Mouse (Mus musculus) myocyte (in vitro differentiated cells): ENCODE data around the gene Gfy. TPM values are rescaled to one million over a fixed set of nuclear protein-coding genes. Genes with fewer than 3 reads are reported as not detected.

Source experiments
- H3K27me3 ChIP-seq: one replicate; pipeline ENCODE4 v1.6.1; 2011; ENCODE audit not compliant: control insufficient read depth, insufficient read depth, insufficient read length
- H3K36me3 ChIP-seq: one replicate; pipeline ENCODE4 v1.6.1; 2011; ENCODE audit not compliant: control insufficient read depth, insufficient read depth
- H3K4me2 ChIP-seq: one replicate; pipeline ENCODE4 v1.6.1; 2011; ENCODE audit warnings: low read depth, control low read depth
- H3K4me3 ChIP-seq: one replicate; pipeline ENCODE4 v1.5.1; 2011; ENCODE audit warnings: mild to moderate bottlenecking, control low read depth, moderate library complexity
- H3K79me2 ChIP-seq: one replicate; pipeline ENCODE4 v1.6.1; 2011; ENCODE audit not compliant: control insufficient read depth, insufficient read depth
- H3ac ChIP-seq: one replicate; pipeline ENCODE4 v1.6.1; 2011; ENCODE audit not compliant: control insufficient read depth, insufficient read length
- CEBPB ChIP-seq: IDR thresholded peaks from 2 replicates; pipeline ENCODE4 v1.6.1; 2011; ENCODE audit warnings: mild to moderate bottlenecking, moderate library complexity; ENCODE audit not compliant: poor library complexity, insufficient read depth, severe bottlenecking
- E2F4 ChIP-seq: IDR thresholded peaks from one replicate; pipeline ENCODE4 v1.6.1; 2011; ENCODE audit warnings: mild to moderate bottlenecking, control low read depth, moderate library complexity; ENCODE audit not compliant: insufficient read depth
- MAX ChIP-seq: IDR thresholded peaks from one replicate; pipeline ENCODE4 v1.6.1; 2011; ENCODE audit warnings: low read depth, mild to moderate bottlenecking, control low read depth
- MYOD1 ChIP-seq, 3 experiments: IDR thresholded peaks; one replicate each; pipeline ENCODE4 v1.6.1; 2011; ENCODE audit warnings: control low read depth in 2 of 3, low read depth in 2 of 3, mild to moderate bottlenecking in 2 of 3, moderate library complexity in 1 of 3; ENCODE audit not compliant: insufficient read length in 2 of 3, control insufficient read depth in 1 of 3
- MYOG ChIP-seq, 3 experiments: IDR thresholded peaks; one replicate each; pipeline ENCODE4 v1.6.1; 2011; ENCODE audit warnings: control low read depth in 2 of 3, low read depth in 2 of 3, mild to moderate bottlenecking in 2 of 3; ENCODE audit not compliant: insufficient read length in 2 of 3, control insufficient read depth in 1 of 3, insufficient read depth in 1 of 3
- POLR2A ChIP-seq: IDR thresholded peaks from one replicate; pipeline ENCODE4 v1.6.1; 2011; ENCODE audit warnings: low read depth, mild to moderate bottlenecking, control low read depth, moderate library complexity; ENCODE audit not compliant: insufficient read length
- POLR2AphosphoS2 ChIP-seq: IDR thresholded peaks from one replicate; pipeline ENCODE4 v1.6.1; 2011; ENCODE audit warnings: low read depth, control low read depth; ENCODE audit not compliant: insufficient read length
- REST ChIP-seq: IDR thresholded peaks from one replicate; pipeline ENCODE4 v1.6.1; 2011; ENCODE audit warnings: mild to moderate bottlenecking, control low read depth, moderate library complexity; ENCODE audit not compliant: insufficient read depth, insufficient read length
- SRF ChIP-seq: IDR thresholded peaks from one replicate; pipeline ENCODE4 v1.6.1; 2011; ENCODE audit warnings: low read depth; ENCODE audit not compliant: control insufficient read depth, insufficient read length
- TCF12 ChIP-seq: IDR thresholded peaks from one replicate; pipeline ENCODE4 v1.6.1; 2011; ENCODE audit warnings: mild to moderate bottlenecking, control low read depth; ENCODE audit not compliant: poor library complexity, insufficient read depth, severe bottlenecking
- TCF3 ChIP-seq: IDR thresholded peaks from one replicate; pipeline ENCODE4 v1.6.1; 2011; ENCODE audit warnings: low read depth, control low read depth; ENCODE audit not compliant: insufficient read length
- USF1 ChIP-seq: IDR thresholded peaks from one replicate; pipeline ENCODE4 v1.6.1; 2011; ENCODE audit warnings: low read depth, mild to moderate bottlenecking, control low read depth, moderate library complexity
- polyA plus RNA-seq: library from polyadenylated mRNA; unstranded; fragments of >200 nt; fragmentation: generic; extraction: Trizol; gene quantifications from one replicate; pipeline ENCODE4 v1.2.1, GENCODE M21; 2012; ENCODE audit warnings: missing spikeins

The Gfy gene
- polyA plus RNA-seq, 1 experiment = 0.04 TPM

DNA sequence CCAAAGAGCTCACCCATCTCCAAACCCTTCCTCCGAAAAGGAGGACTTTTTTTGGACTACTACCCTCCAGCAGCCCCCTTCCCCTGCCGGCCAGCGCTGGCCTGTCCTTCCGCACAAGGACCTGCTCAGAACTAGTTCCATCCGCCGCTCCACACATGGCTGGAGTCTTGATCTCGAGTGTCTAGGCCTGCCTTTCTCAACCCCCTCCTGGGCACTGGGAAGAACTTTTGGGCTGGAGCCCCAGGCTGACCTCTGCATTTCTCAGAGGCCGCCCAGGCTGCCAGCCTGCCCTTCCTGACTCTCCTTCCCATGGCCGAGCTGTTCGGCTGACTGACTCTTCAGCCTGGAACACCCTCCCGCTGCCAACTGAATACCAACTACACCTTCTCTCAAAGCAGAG lies 3.2 kb upstream of the Gfy start:
- no peak overlapping the region for H3K4me3 ChIP-seq
- H3K36me3 ChIP-seq = no peaks in the 10 kb centered on the region
- peaks cover 87% of the 10 kb centered on the region for H3K27me3 ChIP-seq
- no peak for TF ChIP-seq POLR2AphosphoS2
- TF ChIP-seq CEBPB = no peak
- no peak for TF ChIP-seq MYOG (IDR thresholded peaks at IDR 0.05; ENCODE audit: control insufficient read depth in 1 of 3, insufficient read depth in 1 of 3, insufficient read length in 2 of 3, low read depth in 2 of 3)
- no peak for TF ChIP-seq SRF
- TF ChIP-seq MYOD1 (IDR thresholded peaks at IDR 0.05; ENCODE audit: control insufficient read depth in 1 of 3, insufficient read length in 2 of 3, low read depth in 2 of 3) = no peak
- TF ChIP-seq TCF3 = no peak
- TF ChIP-seq E2F4 = no peak
- TF ChIP-seq POLR2A = no peak
- TF ChIP-seq TCF12 = no peak
- TF ChIP-seq MAX = no peak
- no peak for TF ChIP-seq REST
- TF ChIP-seq USF1 = no peak
- H3K79me2 ChIP-seq = no peaks in the 10 kb centered on the region
- peak overlapping the region; percentile 65 for H3K4me2 ChIP-seq
- H3ac ChIP-seq = no peak overlapping the region

DNA sequence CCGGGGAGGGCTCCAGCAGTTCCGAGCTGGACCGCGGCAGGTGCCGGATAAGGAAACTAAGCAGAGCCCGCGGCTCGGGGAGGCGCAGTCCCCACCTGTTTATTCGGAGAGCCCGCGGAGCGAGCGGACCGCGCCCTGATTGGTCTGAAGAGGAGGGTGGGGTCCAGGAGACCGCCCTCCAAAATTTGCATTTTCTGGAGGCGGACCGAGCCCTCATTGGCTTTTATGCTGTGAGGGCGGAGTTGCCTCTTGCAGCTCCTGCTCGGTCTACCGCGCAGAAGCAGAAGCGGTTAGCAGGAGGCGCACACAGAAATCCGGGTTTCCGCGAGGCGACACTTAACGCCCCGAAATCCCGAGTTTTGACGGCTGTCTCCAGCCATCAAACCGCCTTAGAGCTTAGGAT lies 2.8 kb upstream of the Gfy start:
- Histone ChIP-seq H3K36me3 (no peaks in the 10 kb centered on the region), H3K27me3 (peaks cover 89% of the 10 kb centered on the region), H3K79me2 (no peaks in the 10 kb centered on the region), H3K4me3 (no peak overlapping the region), H3K4me2 (peak overlapping the region; percentile 65), H3ac (no peak overlapping the region)
- TF ChIP-seq MYOG (IDR thresholded peaks at IDR 0.05; ENCODE audit: control insufficient read depth in 1 of 3, insufficient read depth in 1 of 3, insufficient read length in 2 of 3, low read depth in 2 of 3) (peak in 1 of 3 experiments; percentile 15), POLR2A (peak; percentile 42), REST (no peak), E2F4 (peak; percentile 86)

DNA sequence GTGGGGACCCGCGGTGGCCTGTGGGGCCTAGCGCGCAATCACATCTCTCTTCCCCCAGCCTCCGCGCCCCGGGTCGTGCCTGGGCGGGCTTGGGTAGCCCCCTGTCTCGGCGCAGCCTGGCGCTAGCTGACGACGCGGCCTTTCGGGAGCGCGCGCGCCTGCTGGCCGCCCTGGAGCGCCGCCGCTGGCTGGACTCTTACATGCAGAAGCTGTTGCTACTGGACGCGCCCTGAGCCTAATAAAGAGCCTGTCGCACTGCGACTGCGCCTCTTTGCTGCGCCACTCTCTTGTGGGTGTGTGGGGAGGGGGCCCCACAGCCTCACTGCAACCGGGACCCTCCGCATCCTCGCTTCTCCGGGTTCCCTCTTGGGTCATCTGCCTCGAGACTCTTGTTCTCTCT lies 2.2 kb upstream of the Gfy start:
- Histone ChIP-seq H3K79me2 (no peaks in the 10 kb centered on the region), H3ac (no peak overlapping the region), H3K36me3 (no peaks in the 10 kb centered on the region), H3K27me3 (peaks cover 89% of the 10 kb centered on the region), H3K4me2 (no peak overlapping the region), H3K4me3 (no peak overlapping the region)
- TF ChIP-seq POLR2AphosphoS2 (no peak), TCF12 (no peak), MYOG (IDR thresholded peaks at IDR 0.05; ENCODE audit: control insufficient read depth in 1 of 3, insufficient read depth in 1 of 3, insufficient read length in 2 of 3, low read depth in 2 of 3) (no peak), USF1 (no peak), MYOD1 (IDR thresholded peaks at IDR 0.05; ENCODE audit: control insufficient read depth in 1 of 3, insufficient read length in 2 of 3, low read depth in 2 of 3) (no peak), E2F4 (no peak), POLR2A (no peak), MAX (no peak), CEBPB (no peak), SRF (no peak), TCF3 (no peak), REST (no peak)

DNA sequence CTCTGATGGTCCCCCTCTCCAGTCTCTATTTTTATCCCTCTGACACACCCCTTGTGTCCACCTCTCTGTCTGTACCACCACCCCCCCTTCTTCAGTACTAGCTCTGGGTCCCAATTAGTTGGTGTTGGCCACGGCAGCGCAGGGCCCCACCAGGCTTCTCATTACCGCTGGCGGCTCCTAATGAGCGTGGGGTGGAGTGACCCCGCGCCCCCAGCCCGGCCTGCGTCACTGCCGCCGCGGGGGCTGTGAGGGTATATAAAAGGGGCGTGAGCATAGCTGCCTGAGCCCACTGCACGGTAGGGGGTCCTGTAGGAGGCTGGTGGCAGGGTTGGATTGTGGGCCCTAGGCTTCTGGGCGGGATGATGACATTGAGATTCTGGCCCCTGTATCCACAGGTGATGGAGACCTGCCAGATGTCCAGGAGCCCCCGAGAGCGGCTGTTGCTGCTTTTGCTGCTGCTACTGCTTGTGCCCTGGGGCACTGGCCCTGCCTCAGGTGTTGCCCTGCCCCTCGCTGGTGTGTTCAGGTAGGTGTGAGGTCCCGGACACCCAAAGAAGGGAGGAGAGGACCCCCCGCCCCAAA lies 1.6 kb upstream of the Gfy start, which contains the start of gene Pth2:
Gene Pth2 (plus strand): TSS at position 100 of the 582 bp plus-strand sequence.
- Histone ChIP-seq H3K79me2 (no peaks in the 10 kb centered on the region), H3K27me3 (peaks cover 89% of the 10 kb centered on the region), H3K4me2 (no peak within 1 kb of the TSS), H3K4me3 (no peak within 1 kb of the TSS), H3ac (no peak within 1 kb of the TSS), H3K36me3 (no peaks in the 10 kb centered on the region)
- TF ChIP-seq USF1 = no peak
- TF ChIP-seq MYOG (IDR thresholded peaks at IDR 0.05; ENCODE audit: control insufficient read depth in 1 of 3, insufficient read depth in 1 of 3, insufficient read length in 2 of 3, low read depth in 2 of 3) = no peak
- TF ChIP-seq MYOD1 (IDR thresholded peaks at IDR 0.05; ENCODE audit: control insufficient read depth in 1 of 3, insufficient read length in 2 of 3, low read depth in 2 of 3) = no peak
- TF ChIP-seq SRF = no peak
- TF ChIP-seq TCF3 = no peak
- TF ChIP-seq POLR2A = no peak
- TF ChIP-seq POLR2AphosphoS2 = no peak
- no peak for TF ChIP-seq CEBPB
- TF ChIP-seq MAX = no peak

DNA sequence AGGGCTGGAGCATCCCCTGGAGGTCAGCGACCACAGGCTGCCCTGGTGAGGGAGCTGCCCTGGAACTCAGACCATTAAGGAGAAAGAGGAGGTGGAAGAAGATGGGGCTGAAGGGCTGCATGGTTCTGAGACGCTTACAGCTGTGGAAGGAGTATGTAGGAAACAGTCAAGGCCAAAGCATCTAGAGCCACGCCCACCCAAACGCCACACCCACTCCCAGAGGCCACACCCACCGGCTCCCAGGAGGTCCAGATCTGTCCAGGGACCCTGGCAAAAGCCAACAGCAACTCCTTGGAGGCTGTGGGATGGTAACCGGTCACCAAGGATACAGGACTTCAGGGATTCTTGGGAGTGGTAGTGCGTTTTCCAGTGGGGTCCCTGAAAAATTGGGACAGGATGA lies 819 bp downstream of the Gfy start:
- TF ChIP-seq REST (no peak), CEBPB (no peak), MAX (no peak), POLR2A (no peak)
- Histone ChIP-seq H3K36me3 (no peaks in the 10 kb centered on the region), H3K79me2 (no peaks in the 10 kb centered on the region), H3ac (no peak overlapping the region), H3K4me2 (no peak overlapping the region), H3K4me3 (no peak overlapping the region), H3K27me3 (peaks cover 89% of the 10 kb centered on the region)
